Mouse (Mus musculus): ENCODE data around the gene Brwd1. TPM values are rescaled to one million over a fixed set of nuclear protein-coding genes. Genes with fewer than 3 reads are reported as not detected.
"Not testable (repeated sequence)": the region's sequence is repeated elsewhere in the genome, so short reads cannot be mapped to it uniquely, and the experiment has no call there.

The Brwd1 gene
- polyA plus RNA-seq, 1 experiment from 2014 or later = 64.7 TPM

GRCm38 (mm10) chr16:96064649-96065048, 17.7 kb downstream of the Brwd1 start:
- H3K9me3 ChIP-seq = no peaks in the 10 kb centered on the region
- no peak overlapping the region for H3K27ac ChIP-seq
- peaks cover 32% of the 10 kb centered on the region for H3K36me3 ChIP-seq
- no peaks in the 10 kb centered on the region for H3K4me1 ChIP-seq (replicated peaks)
- no peak overlapping the region for H3K4me2 ChIP-seq (replicated peaks)
- 84% methylated on average over 6 of the region's 6 CpGs for WGBS
- H3K9ac ChIP-seq = no peak overlapping the region
- no peak overlapping the region for H3K4me3 ChIP-seq (replicated peaks)
- H3K27me3 ChIP-seq (replicated peaks) = no peaks in the 10 kb centered on the region
- ATAC-seq = no peak

- Histone ChIP-seq H3K27ac (no peak overlapping the region), H3K9ac (no peak overlapping the region), H3K36me3 (peaks cover 44% of the 10 kb centered on the region), H3K4me3 (replicated peaks) (no peak overlapping the region), H3K4me1 (replicated peaks) (no peaks in the 10 kb centered on the region), H3K4me2 (replicated peaks) (no peak overlapping the region), H3K9me3 (no peaks in the 10 kb centered on the region), H3K27me3 (replicated peaks) (no peaks in the 10 kb centered on the region)
- no peak for ATAC-seq
- 57% methylated on average over 5 of the region's 5 CpGs for WGBS
Observed at GRCm38 (mm10) chr16:96044096-96044495, 38.2 kb downstream of the Brwd1 start.

DNA sequence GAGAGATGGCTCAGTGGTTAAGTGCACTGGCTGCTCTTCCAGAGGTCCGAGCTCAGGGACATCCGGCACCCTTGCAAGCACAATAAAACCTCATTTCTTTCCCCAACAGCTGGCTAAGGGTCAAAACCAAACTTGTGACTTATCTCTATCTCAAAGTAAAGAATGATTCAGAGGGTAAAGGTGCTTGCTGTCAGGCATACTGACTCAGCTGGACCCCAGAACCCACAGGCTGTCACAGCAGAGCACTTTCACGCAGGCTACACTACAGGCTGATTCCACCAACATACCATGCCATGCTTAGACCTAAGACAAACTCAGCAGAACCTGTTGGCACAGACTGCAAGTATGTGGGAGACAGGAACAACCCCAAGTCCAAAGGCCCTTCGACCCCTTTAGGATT, 41.6 kb downstream of the Brwd1 start:
- WGBS = 81% methylated on average over 4 of the region's 4 CpGs
- peak; percentile 51; the same call in 1 of the 2 replicates for ATAC-seq
- H3K36me3 ChIP-seq = peaks cover 50% of the 10 kb centered on the region

GRCm38 (mm10) chr16:96039538-96039937, 42.8 kb downstream of the Brwd1 start:
- WGBS = 68% methylated on average over 6 of the region's 6 CpGs
- no peak overlapping the region for H3K4me3 ChIP-seq (replicated peaks)
- ATAC-seq = no peak
- H3K27me3 ChIP-seq (replicated peaks) = no peaks in the 10 kb centered on the region
- no peaks in the 10 kb centered on the region for H3K9me3 ChIP-seq
- H3K27ac ChIP-seq = no peak overlapping the region
- H3K9ac ChIP-seq = no peak overlapping the region
- peaks cover 47% of the 10 kb centered on the region for H3K36me3 ChIP-seq
- no peaks in the 10 kb centered on the region for H3K4me1 ChIP-seq (replicated peaks)
- H3K4me2 ChIP-seq (replicated peaks) = no peak overlapping the region

More for the DNA sequence above, 41.6 kb downstream of the Brwd1 start:
- Histone ChIP-seq H3K4me1 (replicated peaks) (no peaks in the 10 kb centered on the region), H3K9ac (no peak overlapping the region), H3K4me2 (replicated peaks) (no peak overlapping the region), H3K9me3 (no peaks in the 10 kb centered on the region), H3K4me3 (replicated peaks) (no peak overlapping the region), H3K27ac (no peak overlapping the region), H3K27me3 (replicated peaks) (no peaks in the 10 kb centered on the region)

DNA sequence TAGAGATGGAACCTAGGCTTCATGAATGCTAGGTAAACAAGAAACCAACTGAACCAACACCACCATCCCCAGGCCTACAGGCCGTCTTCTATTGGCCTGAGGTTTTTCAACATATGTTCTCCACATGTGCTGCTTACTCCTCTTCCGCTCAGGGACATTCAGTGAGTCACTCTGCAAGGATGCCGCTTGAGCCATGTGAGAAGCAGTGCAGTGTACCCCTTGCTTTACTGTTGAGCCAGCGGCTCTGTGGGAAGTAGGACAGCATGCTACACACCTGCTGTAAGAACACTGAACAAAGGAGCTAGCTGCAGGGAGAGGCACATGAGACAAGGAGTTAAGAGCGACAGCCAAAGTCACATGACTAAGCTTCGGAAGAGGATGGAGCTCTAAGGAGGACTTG, 47.9 kb downstream of the Brwd1 start:
- Histone ChIP-seq H3K27ac (no peak overlapping the region), H3K27me3 (replicated peaks) (no peaks in the 10 kb centered on the region), H3K36me3 (peaks cover 58% of the 10 kb centered on the region), H3K4me2 (replicated peaks) (no peak overlapping the region), H3K9ac (no peak overlapping the region), H3K4me3 (replicated peaks) (no peak overlapping the region), H3K9me3 (no peaks in the 10 kb centered on the region), H3K4me1 (replicated peaks) (no peaks in the 10 kb centered on the region)
- ATAC-seq = no peak
- WGBS = 90% methylated on average over 6 of the region's 6 CpGs

- Histone ChIP-seq H3K9me3 (no peaks in the 10 kb centered on the region), H3K4me1 (replicated peaks) (no peaks in the 10 kb centered on the region), H3K27ac (no peak overlapping the region), H3K4me3 (replicated peaks) (no peak overlapping the region), H3K4me2 (replicated peaks) (no peak overlapping the region), H3K36me3 (peaks cover 54% of the 10 kb centered on the region), H3K9ac (no peak overlapping the region), H3K27me3 (replicated peaks) (no peaks in the 10 kb centered on the region)
- ATAC-seq = no peak
- 91% methylated on average over 13 of the region's 13 CpGs for WGBS
Observed at GRCm38 (mm10) chr16:96032368-96033043, 49.8 kb downstream of the Brwd1 start.

DNA sequence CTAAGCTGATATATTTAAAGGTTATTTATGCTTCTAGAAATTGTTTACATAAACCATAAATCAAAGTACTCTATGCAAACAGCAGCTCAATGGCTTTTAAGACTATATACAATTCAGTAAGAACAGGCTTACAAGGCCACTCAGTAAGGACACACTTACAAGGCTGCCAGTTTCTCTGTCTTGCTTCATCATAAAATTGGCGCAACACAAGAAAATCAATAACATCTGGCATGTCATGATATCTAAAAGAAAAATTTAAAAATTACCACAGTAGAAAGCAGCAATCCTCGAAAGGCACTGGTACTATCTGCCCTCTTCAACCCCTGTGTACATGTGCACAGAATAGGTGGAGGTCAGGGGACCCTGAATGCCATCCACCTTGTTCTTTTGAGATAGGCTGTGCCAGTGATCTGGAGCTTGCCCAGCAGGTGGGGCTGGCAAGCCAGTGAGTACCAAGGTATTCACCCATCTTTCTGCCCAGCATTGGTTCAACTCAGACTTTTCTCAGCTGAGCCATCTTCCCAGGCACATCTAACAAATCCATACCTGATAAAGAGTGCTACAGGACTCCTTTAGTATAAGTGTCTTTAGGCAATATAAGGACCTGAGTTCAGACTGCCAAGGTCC, 51.7 kb downstream of the Brwd1 start:
- H3K4me3 ChIP-seq (replicated peaks) = no peak overlapping the region
- WGBS = 87% methylated on average over 2 of the region's 2 CpGs
- ATAC-seq = no peak
- H3K27me3 ChIP-seq (replicated peaks) = no peaks in the 10 kb centered on the region
- no peaks in the 10 kb centered on the region for H3K9me3 ChIP-seq
- peaks cover 56% of the 10 kb centered on the region for H3K36me3 ChIP-seq
- no peak overlapping the region for H3K4me2 ChIP-seq (replicated peaks)
- no peaks in the 10 kb centered on the region for H3K4me1 ChIP-seq (replicated peaks)
- H3K27ac ChIP-seq = no peak overlapping the region
- no peak overlapping the region for H3K9ac ChIP-seq

- H3K4me2 ChIP-seq (replicated peaks) = no peak overlapping the region
- H3K4me1 ChIP-seq (replicated peaks) = no peaks in the 10 kb centered on the region
- H3K9ac ChIP-seq = no peak overlapping the region
- H3K27ac ChIP-seq = no peak overlapping the region
- 90% methylated on average over 5 of the region's 5 CpGs for WGBS
- H3K27me3 ChIP-seq (replicated peaks) = no peaks in the 10 kb centered on the region
- peaks cover 46% of the 10 kb centered on the region for H3K36me3 ChIP-seq
- no peaks in the 10 kb centered on the region for H3K9me3 ChIP-seq
- no peak overlapping the region for H3K4me3 ChIP-seq (replicated peaks)
- no peak for ATAC-seq
Observed at GRCm38 (mm10) chr16:96026256-96026655, 56.1 kb downstream of the Brwd1 start.

DNA sequence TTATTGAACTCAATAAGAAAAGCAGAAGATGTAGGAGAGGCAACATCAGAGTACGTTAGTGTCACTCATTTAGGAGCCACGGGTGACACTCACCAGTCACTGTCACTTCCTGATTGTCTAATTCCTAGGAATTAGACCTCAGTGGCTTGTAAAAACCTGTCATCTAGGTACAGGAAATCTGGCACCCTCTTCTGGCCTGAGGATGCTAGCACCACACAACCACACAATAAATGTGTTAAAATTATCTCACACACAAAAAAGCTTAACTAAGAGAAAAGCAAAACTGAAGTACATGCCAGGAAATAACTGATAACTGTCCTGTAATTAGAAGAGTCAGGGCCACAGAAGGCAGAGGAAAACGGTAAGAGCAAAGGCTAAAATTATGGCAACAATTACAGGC, 57.1 kb downstream of the Brwd1 start:
- ATAC-seq = no peak
- WGBS = 81% methylated on average over 3 of the region's 3 CpGs
- H3K9ac ChIP-seq = no peak overlapping the region
- no peaks in the 10 kb centered on the region for H3K27me3 ChIP-seq (replicated peaks)
- peaks cover 46% of the 10 kb centered on the region for H3K36me3 ChIP-seq
- H3K4me3 ChIP-seq (replicated peaks) = no peak overlapping the region
- no peak overlapping the region for H3K4me2 ChIP-seq (replicated peaks)
- H3K4me1 ChIP-seq (replicated peaks) = no peaks in the 10 kb centered on the region
- no peaks in the 10 kb centered on the region for H3K9me3 ChIP-seq
- H3K27ac ChIP-seq = no peak overlapping the region

DNA sequence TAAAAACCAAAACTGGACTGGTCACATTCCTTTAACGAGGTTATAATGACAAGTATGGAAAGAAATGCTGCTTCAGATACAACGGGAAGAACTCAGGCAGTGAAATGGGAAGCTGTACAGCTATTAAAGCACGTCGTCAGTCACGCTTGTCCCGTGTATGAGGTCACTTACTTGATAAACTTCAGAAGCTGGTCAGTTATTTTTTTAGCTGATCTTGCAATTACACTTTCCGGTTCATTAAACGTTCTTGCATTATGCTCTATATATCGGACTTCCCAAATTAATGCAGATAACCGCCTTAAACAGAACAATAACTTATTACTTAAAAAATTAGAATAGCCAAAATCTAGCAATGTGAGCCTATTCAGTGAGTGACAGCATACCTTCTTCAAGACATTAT, 61.3 kb downstream of the Brwd1 start:
- H3K27ac ChIP-seq = no peak overlapping the region
- ATAC-seq = no peak
- H3K27me3 ChIP-seq (replicated peaks) = no peaks in the 10 kb centered on the region
- H3K4me3 ChIP-seq (replicated peaks) = no peak overlapping the region
- no peak overlapping the region for H3K4me2 ChIP-seq (replicated peaks)
- no peaks in the 10 kb centered on the region for H3K9me3 ChIP-seq
- no peak overlapping the region for H3K9ac ChIP-seq
- WGBS = 91% methylated on average over 10 of the region's 10 CpGs
- no peaks in the 10 kb centered on the region for H3K4me1 ChIP-seq (replicated peaks)
- peaks cover 39% of the 10 kb centered on the region for H3K36me3 ChIP-seq

- not testable (repeated sequence) for ATAC-seq; H3K27me3 ChIP-seq (replicated peaks); H3K36me3 ChIP-seq; H3K4me1 ChIP-seq (replicated peaks); H3K4me3 ChIP-seq (replicated peaks); H3K27ac ChIP-seq; H3K4me2 ChIP-seq (replicated peaks); H3K9ac ChIP-seq; H3K9me3 ChIP-seq
- WGBS = no CpG with 5 or more reads among the region's 10 CpGs
Observed at GRCm38 (mm10) chr16:96009124-96009523, 73.2 kb downstream of the Brwd1 start.

DNA sequence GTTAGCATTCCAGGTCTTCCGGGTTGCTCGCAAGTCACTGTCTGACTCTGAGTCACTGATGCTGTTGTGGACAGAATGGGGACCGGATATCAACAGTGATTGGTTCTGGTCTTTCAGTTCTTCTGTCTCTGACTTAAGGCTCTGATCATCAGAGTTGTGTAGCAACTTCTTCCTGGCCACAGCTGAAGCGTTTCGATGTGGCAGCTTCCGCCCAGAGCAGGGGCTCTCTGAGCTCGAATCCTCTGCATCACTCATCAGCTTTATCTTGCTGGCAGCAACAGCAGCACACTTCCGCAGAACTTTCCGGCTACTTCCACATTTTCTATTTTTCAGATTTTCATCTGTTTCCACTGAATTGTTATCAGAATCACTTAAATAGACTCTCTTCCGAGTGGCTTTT, 78.0 kb downstream of the Brwd1 start:
- peaks cover 26% of the 10 kb centered on the region for H3K36me3 ChIP-seq
- not testable (repeated sequence) for H3K9ac ChIP-seq; H3K4me3 ChIP-seq (replicated peaks); H3K27ac ChIP-seq; ATAC-seq; H3K4me1 ChIP-seq (replicated peaks); H3K4me2 ChIP-seq (replicated peaks); H3K9me3 ChIP-seq; H3K27me3 ChIP-seq (replicated peaks)
- WGBS = no CpG with 5 or more reads among the region's 10 CpGs

GRCm38 (mm10) chr16:95999291-95999690, 83.0 kb downstream of the Brwd1 start:
- whole genome bisulfite sequencing = 83% methylated on average over 5 of the region's 5 CpGs
- peaks cover 27% of the 10 kb centered on the region for H3K36me3 ChIP-seq
- no peak overlapping the region for H3K4me2 ChIP-seq (replicated peaks)
- no peaks in the 10 kb centered on the region for H3K9me3 ChIP-seq
- H3K27me3 ChIP-seq (replicated peaks) = no peaks in the 10 kb centered on the region
- H3K4me1 ChIP-seq (replicated peaks) = no peaks in the 10 kb centered on the region
- H3K4me3 ChIP-seq (replicated peaks) = no peak overlapping the region
- no peak overlapping the region for H3K9ac ChIP-seq
- ATAC-seq = no peak
- H3K27ac ChIP-seq = no peak overlapping the region
